Mouse (Mus musculus) skeletal muscle tissue, adult 2 months (tissue): ENCODE measurements around the gene Wnt5b.
A peak's percentile ranks its signal among the peaks of the same experiment; 100 is the strongest.
"Not testable (repeated sequence)": the region's sequence is repeated elsewhere in the genome, so short reads cannot be mapped to it uniquely, and the experiment has no call there.

Experiments used
- DNase-seq: peaks from one replicate; pipeline ENCODE4 v3.0.0-alpha.2; 2012; ENCODE audit warnings: low read depth, low spot score

Gene Wnt5b

GRCm38 (mm10) chr6:119459041-119459440 is 85.1 kb downstream of the Wnt5b start:
- no peak for DNase-seq

- no peak for DNase-seq
These were observed 86.0 kb downstream of the Wnt5b start for GRCm38 (mm10) chr6:119458166-119458565.

GRCm38 (mm10) chr6:119451981-119452499 is 92.1 kb downstream of the Wnt5b start:
- no peak for DNase-seq

GRCm38 (mm10) chr6:119450965-119451943 is 92.9 kb downstream of the Wnt5b start:
- DNase-seq = no peak

- DNase-seq = peak; percentile 40
These were observed 95.1 kb downstream of the Wnt5b start for GRCm38 (mm10) chr6:119449060-119449499.

- no peak for DNase-seq
These were observed 95.7 kb downstream of the Wnt5b start for GRCm38 (mm10) chr6:119448321-119449059.

GRCm38 (mm10) chr6:119445671-119446607 is 98.2 kb downstream of the Wnt5b start:
- no peak for DNase-seq

GRCm38 (mm10) chr6:119443742-119444645 is 100.2 kb downstream of the Wnt5b start:
- peak; percentile 85 for DNase-seq

- DNase-seq = not testable (repeated sequence)
These were observed 101.4 kb downstream of the Wnt5b start for GRCm38 (mm10) chr6:119442729-119443128.

GRCm38 (mm10) chr6:119437894-119438761 is 106.0 kb downstream of the Wnt5b start:
- DNase-seq = no peak

- DNase-seq = no peak
These were observed 109.8 kb downstream of the Wnt5b start for GRCm38 (mm10) chr6:119434394-119434793.

- no peak for DNase-seq
These were observed 112.3 kb downstream of the Wnt5b start for GRCm38 (mm10) chr6:119431751-119432324.

- DNase-seq = peak; percentile 70
These were observed 113.6 kb downstream of the Wnt5b start for GRCm38 (mm10) chr6:119430508-119430907.

GRCm38 (mm10) chr6:119429311-119429710 is 114.8 kb downstream of the Wnt5b start:
- no peak for DNase-seq

GRCm38 (mm10) chr6:119428611-119429010 is 115.5 kb downstream of the Wnt5b start:
- DNase-seq = no peak

GRCm38 (mm10) chr6:119421001-119421400 is 123.1 kb downstream of the Wnt5b start:
- DNase-seq = no peak

GRCm38 (mm10) chr6:119420357-119420756 is 123.8 kb downstream of the Wnt5b start:
- DNase-seq = no peak

GRCm38 (mm10) chr6:119419412-119419811 is 124.7 kb downstream of the Wnt5b start:
- no peak for DNase-seq
